Mouse (Mus musculus): ENCODE measurements around the gene Ogg1.

GRCm38 (mm10) chr6:113292938-113293337 lies 33.8 kb upstream of the Ogg1 start:
- no peak for TF ChIP-seq CTCF (conservative IDR thresholded peaks at IDR 0.05; ENCODE audit: low read length)
- no peak for TF ChIP-seq POU5F1 (IDR thresholded peaks at IDR 0.05; ENCODE audit: borderline replicate concordance, low read length)

All from E14TG2a.4 (cell line).